In genomic region chr6:82917778-82918129, GRCm38 (mm10) we compare ENCODE assay signal across 9 mouse cellular contexts. TPM values are rescaled to one million over a fixed set of nuclear protein-coding genes. Genes with fewer than 3 reads are reported as not detected.
DNase-seq lines count a peak whose midpoint lies in the region; ATAC-seq and TF ChIP-seq lines count a peak whose summit lies in the region.
"Had no signal": no experiment of that assay in that cellular context is flagged by ENCODE, and none has a peak within 500 bp of the region (broad histone marks: within the 10 kb centered on the region; RNA-seq: fewer than 3 reads in every experiment).

No protein-coding gene starts in this region.

- no peak for DNase-seq in cerebellum, adult 2 months
- no peak for DNase-seq in cerebellum, adult 11-12 months
- peak; percentile 53 for DNase-seq in MEL (ENCODE audit: low read depth, low spot score)
- peak; percentile 62 for DNase-seq in hindbrain, postnatal 0 days (ENCODE audit: low spot score)
- peak; percentile 54 for DNase-seq in midbrain, postnatal 0 days (ENCODE audit: low spot score)
- DNase-seq in testis, postnatal 10 days (ENCODE audit: low spot score), result peak; percentile 79

- peak; percentile 64 for TF ChIP-seq CTCF in cerebellum, adult 2 months (IDR thresholded peaks at IDR 0.05; ENCODE audit: borderline replicate concordance, insufficient read depth, low read depth, low read length)
- peak; percentile 76 to 91 (median 78) for TF ChIP-seq CTCF in MEL (IDR thresholded peaks at IDR 0.05 in 2 of 3, conservative IDR thresholded peaks at IDR 0.05 in 1 of 3; ENCODE audit: control insufficient read depth in 1 of 3, insufficient read depth in 1 of 3, low read depth in 2 of 3, low read length in 3 of 3, poor library complexity in 1 of 3, severe bottlenecking in 1 of 3)
- TF ChIP-seq CTCF in embryonic fibroblast, embryonic 13.5 days (IDR thresholded peaks at IDR 0.05; ENCODE audit: borderline replicate concordance, insufficient read depth, low read length), result peak; percentile 62
- peak; percentile 88 for TF ChIP-seq CTCF in hindbrain, postnatal 0 days (IDR thresholded peaks at IDR 0.05; ENCODE audit: low read depth)
- peak; percentile 81 for TF ChIP-seq CTCF in midbrain, postnatal 0 days (IDR thresholded peaks at IDR 0.05)

- peak; percentile 68 for ATAC-seq in hindbrain, postnatal 0 days
- peak; percentile 38; the same call in 1 of the 2 replicates for ATAC-seq in limb, embryonic 12.5 days (ENCODE audit: insufficient number of reproducible peaks, insufficient read depth, low FRiP score, low TSS enrichment, low read depth)
- peak; percentile 43; the same call in 1 of the 2 replicates for ATAC-seq in midbrain, postnatal 0 days (ENCODE audit: low FRiP score)

- H3K4me3 ChIP-seq in cerebellum, adult 2 months (replicated peaks; ENCODE audit: insufficient read depth, low read depth, low read length), result peak overlapping the region; percentile 18
- H3K4me3 ChIP-seq in MEL (ENCODE audit: control insufficient read depth in 1 of 2, insufficient read depth in 1 of 2, low read depth in 2 of 2, low read length in 2 of 2), result no peak overlapping the region
- no peak overlapping the region for H3K4me3 ChIP-seq in embryonic fibroblast, embryonic 13.5 days (ENCODE audit: insufficient read depth, low read length)
- no peak overlapping the region for H3K4me3 ChIP-seq in hindbrain, postnatal 0 days (ENCODE audit: low read length)
- H3K4me3 ChIP-seq in limb, embryonic 12.5 days (replicated peaks), result no peak overlapping the region
- no peak overlapping the region for H3K4me3 ChIP-seq in midbrain, postnatal 0 days (ENCODE audit: low read depth, low read length)
- H3K4me3 ChIP-seq: heart, embryonic 15.5 days had no signal

- H3K9ac ChIP-seq in MEL (ENCODE audit: control insufficient read depth, low read depth, low read length, poor library complexity, severe bottlenecking), result no peak overlapping the region
- H3K9ac ChIP-seq in hindbrain, postnatal 0 days (replicated peaks; ENCODE audit: low read length), result no peak overlapping the region
- H3K9ac ChIP-seq in limb, embryonic 12.5 days (replicated peaks), result no peak overlapping the region
- H3K9ac ChIP-seq in midbrain, postnatal 0 days (replicated peaks; ENCODE audit: low read length, poor library complexity, severe bottlenecking), result no peak overlapping the region
- H3K9ac ChIP-seq: heart, embryonic 15.5 days had no signal

- H3K27ac ChIP-seq in cerebellum, adult 2 months (ENCODE audit: insufficient read depth, low read length), result peak overlapping the region; percentile 88
- H3K27ac ChIP-seq in MEL (ENCODE audit: control insufficient read depth, low read depth, low read length), result no peak overlapping the region
- H3K27ac ChIP-seq in embryonic fibroblast, embryonic 13.5 days (ENCODE audit: insufficient read depth, low read length), result no peak overlapping the region
- peak overlapping the region; percentile 75 for H3K27ac ChIP-seq in hindbrain, postnatal 0 days
- H3K27ac ChIP-seq in limb, embryonic 12.5 days, result no peak overlapping the region
- no peak overlapping the region for H3K27ac ChIP-seq in midbrain, postnatal 0 days (ENCODE audit: low read depth, low read length)
- H3K27ac ChIP-seq: heart, embryonic 15.5 days had no signal

- H3K4me2 ChIP-seq in hindbrain, postnatal 0 days (ENCODE audit: low read depth, low read length), result peak overlapping the region; percentile 34; the same call in 1 of the 2 replicates
- no peak overlapping the region for H3K4me2 ChIP-seq in limb, embryonic 12.5 days
- no peak overlapping the region for H3K4me2 ChIP-seq in midbrain, postnatal 0 days (ENCODE audit: low read depth, low read length, poor library complexity, severe bottlenecking)
- H3K4me2 ChIP-seq: heart, embryonic 15.5 days had no signal

- 7% methylated on average over 8 of the region's 8 CpGs for WGBS in cerebellum, adult 2 months
- 14% methylated on average over 8 of the region's 8 CpGs for WGBS in hindbrain, postnatal 0 days
- WGBS in limb, embryonic 12.5 days, result 20% methylated on average over 8 of the region's 8 CpGs
- 18% methylated on average over 8 of the region's 8 CpGs for WGBS in midbrain, postnatal 0 days

- TF ChIP-seq RAD21 in MEL (IDR thresholded peaks at IDR 0.05; ENCODE audit: low read depth, low read length), result peak; percentile 56

- H3K79me2 ChIP-seq in MEL (ENCODE audit: control insufficient read depth, insufficient read depth, low read length, poor library complexity), result no peaks in the 10 kb centered on the region

- no peak for TF ChIP-seq EP300 in MEL (IDR thresholded peaks at IDR 0.05; ENCODE audit: low read depth in 1 of 2, low read length in 2 of 2)

- no peak for TF ChIP-seq POLR2A in cerebellum, adult 2 months (IDR thresholded peaks at IDR 0.05; ENCODE audit: borderline replicate concordance, insufficient read depth, low read length)
- TF ChIP-seq POLR2A in MEL (IDR thresholded peaks at IDR 0.05; ENCODE audit: control insufficient read depth in 1 of 2, insufficient read depth in 1 of 2, low read depth in 1 of 2, low read length in 2 of 2, poor library complexity in 1 of 2), result no peak
- no peak for TF ChIP-seq POLR2A in embryonic fibroblast, embryonic 13.5 days (IDR thresholded peaks at IDR 0.05; ENCODE audit: low read depth, low read length)

- H3K36me3 ChIP-seq in MEL (ENCODE audit: control insufficient read depth in 1 of 2, insufficient read depth in 2 of 2, low read length in 2 of 2), result peaks cover 0 to 7% of the 10 kb centered on the region in 2 experiments; a peak in 2 of 4 replicates
- H3K36me3 ChIP-seq in hindbrain, postnatal 0 days (ENCODE audit: insufficient read depth, low read length), result no peaks in the 10 kb centered on the region; the same call in 1 of the 2 replicates
- H3K36me3 ChIP-seq in limb, embryonic 12.5 days, result no peaks in the 10 kb centered on the region
- peaks cover 44% of the 10 kb centered on the region for H3K36me3 ChIP-seq in midbrain, postnatal 0 days (ENCODE audit: insufficient read depth, low read length)
- H3K36me3 ChIP-seq: heart, embryonic 15.5 days had no signal

- no peaks in the 10 kb centered on the region for H3K27me3 ChIP-seq in cerebellum, adult 2 months (ENCODE audit: control insufficient read depth, insufficient read depth, low read length)
- H3K27me3 ChIP-seq in MEL (ENCODE audit: control insufficient read depth in 1 of 2, insufficient read depth in 2 of 2, low read length in 2 of 2), result peaks cover 0 to 8% of the 10 kb centered on the region in 2 experiments; a peak in 3 of 4 replicates
- H3K27me3 ChIP-seq in hindbrain, postnatal 0 days (ENCODE audit: insufficient read depth, low read length), result no peaks in the 10 kb centered on the region
- H3K27me3 ChIP-seq in limb, embryonic 12.5 days, result peaks cover 16% of the 10 kb centered on the region
- H3K27me3 ChIP-seq in midbrain, postnatal 0 days (ENCODE audit: insufficient read depth, low read length), result no peaks in the 10 kb centered on the region

- peaks cover 37% of the 10 kb centered on the region for H3K4me1 ChIP-seq in cerebellum, adult 2 months (ENCODE audit: control insufficient read depth, insufficient read depth, low read length)
- peaks cover 1 to 12% of the 10 kb centered on the region in 2 experiments; a peak in 3 of 4 replicates for H3K4me1 ChIP-seq in MEL (ENCODE audit: control insufficient read depth in 1 of 2, insufficient read depth in 2 of 2, low read length in 2 of 2)
- no peaks in the 10 kb centered on the region for H3K4me1 ChIP-seq in embryonic fibroblast, embryonic 13.5 days (ENCODE audit: control insufficient read depth, insufficient read depth, low read length)
- no peaks in the 10 kb centered on the region for H3K4me1 ChIP-seq in hindbrain, postnatal 0 days (ENCODE audit: insufficient read depth, low read length)
- no peaks in the 10 kb centered on the region for H3K4me1 ChIP-seq in limb, embryonic 12.5 days (replicated peaks)
- no peaks in the 10 kb centered on the region for H3K4me1 ChIP-seq in midbrain, postnatal 0 days (ENCODE audit: insufficient read depth, low read length)
- H3K4me1 ChIP-seq: heart, embryonic 15.5 days had no signal

- no peaks in the 10 kb centered on the region for H3K9me3 ChIP-seq in MEL (replicated peaks; ENCODE audit: insufficient read depth, low read length)
- H3K9me3 ChIP-seq in hindbrain, postnatal 0 days (ENCODE audit: low read length), result no peaks in the 10 kb centered on the region
- H3K9me3 ChIP-seq in limb, embryonic 12.5 days, result no peaks in the 10 kb centered on the region
- H3K9me3 ChIP-seq in midbrain, postnatal 0 days (ENCODE audit: low read length), result no peaks in the 10 kb centered on the region
- H3K9me3 ChIP-seq: heart, embryonic 15.5 days had no signal

TF ChIP-seq in MEL, 35 proteins besides CTCF, POLR2A, EP300 and RAD21 (continues in another document):
- no peak for TF ChIP-seq KAT2A (conservative IDR thresholded peaks at IDR 0.05; ENCODE audit: low read depth, low read length)
- TF ChIP-seq GABPA (IDR thresholded peaks at IDR 0.05; ENCODE audit: low read depth, low read length), result no peak
- peak; percentile 62 for TF ChIP-seq ZC3H11A (IDR thresholded peaks at IDR 0.05; ENCODE audit: low read depth, low read length)

RNA-seq across cellular contexts. Expression of gene Sema4f, which starts 21.8 kb away (rescaled TPM):
- polyA plus RNA-seq in cerebellum, adult 2 months (2012; rRNA removed), result 44.7 and 52.5 TPM in 2 replicates
- 0.03 and 0.04 TPM in 2 replicates for total RNA-seq in MEL (2012; rRNA removed)
- polyA plus RNA-seq in MEL (2012; ENCODE audit: insufficient read depth in 1 of 2, insufficient read length in 2 of 2, low read depth in 1 of 2, low replicate concordance in 2 of 2, missing spikeins in 1 of 2), result under 1 TPM in 1 of 2 experiments, not detected in 1; 0.01 TPM
- polyA plus RNA-seq in embryonic fibroblast, embryonic 13.5 days (2011; ENCODE audit: insufficient read length, low read depth, missing spikeins), result 1.3 and 2.7 TPM in 2 replicates
- total RNA-seq in hindbrain, postnatal 0 days (2014; rRNA removed), result 19.2 and 21.6 TPM in 2 replicates
- 18.1 and 19.4 TPM in 2 replicates for polyA plus RNA-seq in hindbrain, postnatal 0 days (2015; fragmentation: Nextera tagmentation; extraction: Ambion mirVana)
- polyA plus RNA-seq in limb, embryonic 12.5 days (2016; fragmentation: Nextera tagmentation; extraction: Ambion mirVana), result 3.8 and 4.2 TPM in 2 replicates
- total RNA-seq in midbrain, postnatal 0 days (2014; rRNA removed), result 15.4 and 15.5 TPM in 2 replicates
- polyA plus RNA-seq in midbrain, postnatal 0 days (2015; fragmentation: Nextera tagmentation; extraction: Ambion mirVana), result 16.6 and 16.9 TPM in 2 replicates

RNA-seq across cellular contexts. Expression of gene M1ap, which starts 28.9 kb away (rescaled TPM):
- polyA plus RNA-seq in cerebellum, adult 2 months (2012; rRNA removed), result 0.11 and 0.21 TPM in 2 replicates
- 3.9 and 6.2 TPM in 2 replicates for total RNA-seq in MEL (2012; rRNA removed)
- polyA plus RNA-seq in MEL (2012; ENCODE audit: insufficient read depth in 1 of 2, insufficient read length in 2 of 2, low read depth in 1 of 2, low replicate concordance in 2 of 2, missing spikeins in 1 of 2), result 1 to 10 TPM in 1 of 2 experiments, not detected in 1; 6.3 TPM
- 0.78 TPM in 1 of 2 replicates, not detected in the other for polyA plus RNA-seq in embryonic fibroblast, embryonic 13.5 days (2011; ENCODE audit: insufficient read length, low read depth, missing spikeins)
- 0.16 TPM in 1 of 2 replicates, not detected in the other for total RNA-seq in hindbrain, postnatal 0 days (2014; rRNA removed)
- 0.24 and 0.38 TPM in 2 replicates for polyA plus RNA-seq in hindbrain, postnatal 0 days (2015; fragmentation: Nextera tagmentation; extraction: Ambion mirVana)
- polyA plus RNA-seq in limb, embryonic 12.5 days (2016; fragmentation: Nextera tagmentation; extraction: Ambion mirVana), result 0.20 and 0.32 TPM in 2 replicates
- 1.2 TPM in 1 of 2 replicates, not detected in the other for total RNA-seq in midbrain, postnatal 0 days (2014; rRNA removed)
- 0.12 TPM in 1 of 2 replicates, not detected in the other for polyA plus RNA-seq in midbrain, postnatal 0 days (2015; fragmentation: Nextera tagmentation; extraction: Ambion mirVana)

Comparison
In these comparisons a context has a peak if more than half of its experiments do, and no peak if none do; other contexts are left out.
1. DNase-seq: peak in MEL (single experiment), hindbrain, postnatal 0 days (single experiment), midbrain, postnatal 0 days (single experiment) and testis, postnatal 10 days (single experiment); none in cerebellum, adult 2 months (0 of 2) and cerebellum, adult 11-12 months (single experiment).
2. H3K27ac ChIP-seq: peak in cerebellum, adult 2 months (single experiment) and hindbrain, postnatal 0 days (single experiment); none in MEL (single experiment), embryonic fibroblast, embryonic 13.5 days (single experiment), limb, embryonic 12.5 days (single experiment) and midbrain, postnatal 0 days (single experiment).
3. Peak in every context shown above with its lines, with median percentiles within 50 percentile points of each other: CTCF ChIP-seq and ATAC-seq.